Mouse (Mus musculus): ENCODE measurements around the gene Msln. TPM values are rescaled to one million over a fixed set of nuclear protein-coding genes. Genes with fewer than 3 reads are reported as not detected.

Gene Msln
- polyA plus RNA-seq, 1 experiment from 2014 or later = 0.27 TPM

DNA sequence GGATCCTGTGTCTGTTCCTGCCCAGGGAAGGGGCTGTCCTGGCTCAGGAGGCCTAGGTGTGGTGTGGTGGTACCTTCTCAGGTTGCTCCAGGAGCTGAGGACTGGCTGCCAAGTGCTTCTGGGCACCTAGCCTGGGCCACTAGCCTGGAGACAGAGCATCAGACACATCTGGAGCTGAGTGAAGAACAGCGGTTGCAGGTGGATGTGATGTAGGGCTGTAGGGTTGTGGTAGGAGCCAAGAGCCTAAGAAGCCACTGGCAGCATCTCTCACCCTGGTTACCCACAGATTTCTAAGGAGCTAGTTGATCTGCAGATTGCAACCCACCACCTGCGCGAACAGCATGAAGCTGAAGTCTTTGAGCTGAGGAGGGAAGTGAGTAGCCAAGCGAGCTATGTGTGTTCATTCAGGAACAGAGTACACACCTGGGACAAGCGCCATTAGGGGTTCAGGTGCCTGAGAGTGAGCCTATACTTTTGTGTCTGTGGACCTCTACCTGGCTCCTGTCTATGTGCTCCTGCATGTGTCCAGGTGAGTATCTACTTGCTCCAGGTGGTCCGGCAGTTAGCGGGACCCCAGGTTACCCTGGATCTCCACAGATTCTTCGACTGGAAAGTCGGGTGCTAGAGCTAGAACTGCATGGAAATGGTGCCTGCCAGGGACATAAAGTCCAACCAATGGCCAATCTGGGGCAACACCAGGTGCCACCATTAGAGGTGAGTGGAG is 32.8 kb upstream of the Msln start:
- peaks cover 34% of the 10 kb centered on the region for H3K4me1 ChIP-seq
- H3K4me2 ChIP-seq (replicated peaks) = no peak overlapping the region
- no peak overlapping the region for H3K4me3 ChIP-seq
- WGBS = 90% methylated on average over 9 of the region's 9 CpGs
- H3K9ac ChIP-seq = no peak overlapping the region
- no peak for ATAC-seq (ENCODE audit: low FRiP score, low read depth)
- peaks cover 44% of the 10 kb centered on the region for H3K36me3 ChIP-seq
- H3K9me3 ChIP-seq = no peaks in the 10 kb centered on the region
- no peaks in the 10 kb centered on the region for H3K27me3 ChIP-seq (replicated peaks)
- no peak overlapping the region for H3K27ac ChIP-seq

DNA sequence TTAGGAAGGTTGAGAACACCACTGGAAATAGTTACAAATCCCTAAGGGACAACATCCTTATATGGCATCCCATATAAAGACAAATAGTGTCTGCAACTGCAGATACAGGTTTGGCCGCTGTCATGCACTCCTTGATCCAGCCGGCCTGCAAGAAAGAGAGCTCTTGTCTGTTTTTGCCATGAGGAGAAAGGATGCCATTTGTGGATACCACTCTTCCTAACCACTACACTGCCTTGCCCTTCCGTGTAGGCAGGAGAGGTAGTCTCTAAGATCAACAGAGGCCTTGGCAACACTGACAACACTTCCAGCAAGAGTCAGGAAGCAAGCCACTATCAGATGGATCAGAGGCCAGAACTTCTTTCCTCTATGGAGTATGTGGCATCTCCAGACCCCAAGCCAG is 32.1 kb upstream of the Msln start, which contains the start of gene Ccdc78:
Gene Ccdc78 (plus strand): TSS at position 301 of the 400 bp plus-strand sequence.
- Histone ChIP-seq H3K9ac (peak within 1 kb of the TSS; percentile 54), H3K9me3 (no peaks in the 10 kb centered on the region), H3K4me2 (replicated peaks) (peak within 1 kb of the TSS; percentile 78), H3K27ac (peak within 1 kb of the TSS; percentile 74; the same call in 1 of the 2 replicates), H3K36me3 (peaks cover 51% of the 10 kb centered on the region), H3K4me3 (peak within 1 kb of the TSS; percentile 58), H3K27me3 (replicated peaks) (no peaks in the 10 kb centered on the region), H3K4me1 (peaks cover 30% of the 10 kb centered on the region)
- WGBS = 88% methylated on average over 3 of the region's 3 CpGs
- no peak for ATAC-seq (ENCODE audit: low FRiP score, low read depth)

DNA sequence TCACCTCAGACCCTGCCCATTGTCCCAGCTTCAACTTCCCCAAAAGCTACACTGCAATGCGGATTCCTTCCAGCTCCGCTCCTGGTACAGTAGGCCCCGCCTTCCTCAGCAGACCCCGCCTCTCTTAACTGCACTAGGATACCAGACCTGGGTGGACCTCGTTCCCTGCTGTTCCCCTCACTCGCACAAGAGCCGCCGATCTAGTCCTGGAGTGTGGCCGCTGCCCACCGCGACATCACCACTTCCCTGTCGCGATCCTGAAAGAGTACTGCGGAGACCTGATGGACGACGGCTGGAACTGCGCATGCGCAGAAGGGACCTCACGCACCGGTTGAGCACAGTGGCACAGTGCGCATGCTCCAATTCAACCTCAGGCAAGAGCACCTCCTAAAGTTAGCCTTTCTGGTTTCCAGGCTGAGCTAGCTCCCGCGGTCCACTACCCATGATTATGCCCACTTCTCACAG is 31.1 kb upstream of the Msln start, which contains the start of gene Haghl:
Gene Haghl (minus strand): TSS at position 393 of the 465 bp plus-strand sequence.
- Histone ChIP-seq H3K4me3 (peak within 1 kb of the TSS; percentile 58), H3K27ac (peak within 1 kb of the TSS; percentile 74), H3K9me3 (no peaks in the 10 kb centered on the region), H3K4me2 (replicated peaks) (peak within 1 kb of the TSS; percentile 78), H3K36me3 (peaks cover 61% of the 10 kb centered on the region), H3K9ac (peak within 1 kb of the TSS; percentile 54), H3K4me1 (peaks cover 20% of the 10 kb centered on the region), H3K27me3 (replicated peaks) (no peaks in the 10 kb centered on the region)
- ATAC-seq (ENCODE audit: low FRiP score, low read depth) = peak; percentile 77
- under 1% methylated on average over 23 of the region's 23 CpGs for WGBS

DNA sequence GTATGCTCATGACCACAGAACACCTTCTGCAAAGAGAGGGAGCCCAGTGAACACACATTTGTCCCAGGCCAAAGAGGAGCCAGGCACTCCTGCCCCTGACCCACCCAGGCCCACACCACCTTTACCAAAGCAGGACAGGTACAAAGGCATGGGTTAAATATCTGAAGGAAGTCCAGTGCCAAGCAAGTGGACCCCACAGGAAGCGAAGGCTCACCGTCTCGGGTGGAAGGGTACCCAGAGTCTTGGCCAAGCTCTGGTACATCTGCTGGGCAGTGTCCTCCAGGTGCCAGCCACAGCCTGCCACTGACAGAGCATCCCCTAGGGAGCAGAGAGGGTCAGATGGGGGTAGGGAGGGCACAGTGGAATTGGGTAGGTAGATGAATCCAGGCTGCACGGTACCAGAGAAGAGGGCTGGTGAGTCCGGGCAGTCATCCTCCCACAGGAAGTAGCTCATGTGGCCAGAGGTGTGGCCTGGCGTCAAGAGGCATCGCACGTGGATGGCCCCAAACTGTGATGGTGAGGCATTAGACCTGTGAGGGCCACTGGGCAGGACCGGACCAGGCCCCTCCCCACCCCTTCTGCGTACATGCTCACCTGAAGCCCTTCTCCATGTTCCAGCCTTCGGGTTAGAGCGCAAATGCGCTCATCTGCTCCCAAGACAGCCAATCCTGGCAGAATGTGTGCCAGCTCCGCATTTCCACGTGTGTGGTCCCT is 29.8 kb upstream of the Msln start:
- peaks cover 20% of the 10 kb centered on the region for H3K4me1 ChIP-seq
- WGBS = 85% methylated on average over 15 of the region's 15 CpGs
- H3K4me2 ChIP-seq (replicated peaks) = peak overlapping the region; percentile 78
- H3K27ac ChIP-seq = no peak overlapping the region
- H3K9ac ChIP-seq = peak overlapping the region; percentile 54
- peak overlapping the region; percentile 58 for H3K4me3 ChIP-seq
- peaks cover 56% of the 10 kb centered on the region for H3K36me3 ChIP-seq
- no peaks in the 10 kb centered on the region for H3K9me3 ChIP-seq
- no peak for ATAC-seq (ENCODE audit: low FRiP score, low read depth)
- no peaks in the 10 kb centered on the region for H3K27me3 ChIP-seq (replicated peaks)

DNA sequence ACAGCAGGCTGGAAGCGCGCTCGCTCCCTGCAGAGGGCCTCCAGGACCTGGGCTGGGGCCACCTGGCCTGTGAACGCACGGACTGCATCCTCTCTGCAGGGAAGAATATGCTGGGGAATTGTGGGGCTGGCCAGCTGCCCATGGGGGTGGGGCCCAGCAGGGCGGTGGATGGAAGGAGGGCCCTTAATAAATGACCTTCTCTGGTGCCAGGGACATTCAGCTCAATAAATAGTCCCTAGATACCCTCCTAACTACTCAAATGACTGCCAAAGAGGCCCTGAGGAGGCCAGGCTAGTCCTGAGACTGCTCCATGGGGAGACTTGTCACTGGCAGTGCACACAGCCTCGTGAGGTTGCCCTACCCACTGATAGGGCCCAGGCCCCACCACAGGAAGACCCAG is 28.9 kb upstream of the Msln start:
- H3K36me3 ChIP-seq = peaks cover 49% of the 10 kb centered on the region
- H3K4me2 ChIP-seq (replicated peaks) = peak overlapping the region; percentile 78
- no peak for ATAC-seq (ENCODE audit: low FRiP score, low read depth)
- no peaks in the 10 kb centered on the region for H3K9me3 ChIP-seq
- H3K9ac ChIP-seq = no peak overlapping the region
- no peak overlapping the region for H3K27ac ChIP-seq
- peaks cover 20% of the 10 kb centered on the region for H3K4me1 ChIP-seq
- WGBS = 82% methylated on average over 7 of the region's 7 CpGs
- H3K4me3 ChIP-seq = no peak overlapping the region
- no peaks in the 10 kb centered on the region for H3K27me3 ChIP-seq (replicated peaks)

DNA sequence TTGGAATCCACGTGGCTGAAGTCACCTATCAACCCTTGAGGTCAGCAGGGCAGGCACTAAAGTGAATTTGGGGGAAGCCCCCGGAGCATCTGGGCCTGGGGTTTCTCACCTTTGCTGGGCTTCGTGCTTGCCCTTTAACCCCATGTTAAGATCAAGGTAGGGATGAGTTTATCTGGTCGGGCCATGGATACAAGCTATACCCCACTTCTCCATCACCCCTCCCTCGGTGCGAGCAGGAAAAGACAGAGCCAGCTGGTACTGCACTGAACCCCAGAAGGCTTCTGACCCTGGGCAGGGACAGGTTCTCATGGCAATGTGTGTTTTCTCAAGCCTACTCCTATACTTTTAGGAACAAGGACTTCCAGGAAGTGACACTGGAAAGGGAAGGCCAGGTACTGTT is 27.2 kb upstream of the Msln start:
- Histone ChIP-seq H3K4me2 (replicated peaks) (no peak overlapping the region), H3K36me3 (peaks cover 41% of the 10 kb centered on the region), H3K9me3 (no peaks in the 10 kb centered on the region), H3K9ac (no peak overlapping the region), H3K27me3 (replicated peaks) (no peaks in the 10 kb centered on the region), H3K27ac (no peak overlapping the region), H3K4me1 (peaks cover 20% of the 10 kb centered on the region), H3K4me3 (no peak overlapping the region)
- ATAC-seq (ENCODE audit: low FRiP score, low read depth) = no peak
- 81% methylated on average over 6 of the region's 6 CpGs for WGBS

DNA sequence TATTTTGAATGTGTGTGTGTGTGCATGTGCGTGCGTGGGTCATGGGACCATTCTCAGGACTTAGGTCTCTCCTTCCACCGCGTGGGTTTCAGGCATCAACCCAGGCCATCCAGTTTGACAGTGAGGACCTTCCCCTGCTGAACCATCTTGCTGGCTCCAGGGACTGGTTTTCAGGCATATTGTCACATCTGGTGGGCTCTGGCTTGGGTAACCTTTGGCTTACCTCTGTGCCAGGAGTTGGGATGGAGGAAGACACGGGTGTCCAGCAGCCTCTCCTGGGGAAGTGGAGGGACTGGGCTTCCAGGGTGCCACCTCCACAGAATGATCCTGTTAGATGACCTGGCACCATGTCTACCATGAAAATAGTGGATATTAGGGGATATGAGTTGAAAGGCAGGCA is 23.8 kb upstream of the Msln start:
- no peak overlapping the region for H3K4me3 ChIP-seq
- peaks cover 30% of the 10 kb centered on the region for H3K36me3 ChIP-seq
- H3K4me2 ChIP-seq (replicated peaks) = no peak overlapping the region
- H3K4me1 ChIP-seq = peaks cover 14% of the 10 kb centered on the region
- no peak overlapping the region for H3K9ac ChIP-seq
- WGBS = 88% methylated on average over 5 of the region's 5 CpGs
- H3K9me3 ChIP-seq = no peaks in the 10 kb centered on the region
- H3K27ac ChIP-seq = no peak overlapping the region
- no peaks in the 10 kb centered on the region for H3K27me3 ChIP-seq (replicated peaks)
- no peak for ATAC-seq (ENCODE audit: low FRiP score, low read depth)

DNA sequence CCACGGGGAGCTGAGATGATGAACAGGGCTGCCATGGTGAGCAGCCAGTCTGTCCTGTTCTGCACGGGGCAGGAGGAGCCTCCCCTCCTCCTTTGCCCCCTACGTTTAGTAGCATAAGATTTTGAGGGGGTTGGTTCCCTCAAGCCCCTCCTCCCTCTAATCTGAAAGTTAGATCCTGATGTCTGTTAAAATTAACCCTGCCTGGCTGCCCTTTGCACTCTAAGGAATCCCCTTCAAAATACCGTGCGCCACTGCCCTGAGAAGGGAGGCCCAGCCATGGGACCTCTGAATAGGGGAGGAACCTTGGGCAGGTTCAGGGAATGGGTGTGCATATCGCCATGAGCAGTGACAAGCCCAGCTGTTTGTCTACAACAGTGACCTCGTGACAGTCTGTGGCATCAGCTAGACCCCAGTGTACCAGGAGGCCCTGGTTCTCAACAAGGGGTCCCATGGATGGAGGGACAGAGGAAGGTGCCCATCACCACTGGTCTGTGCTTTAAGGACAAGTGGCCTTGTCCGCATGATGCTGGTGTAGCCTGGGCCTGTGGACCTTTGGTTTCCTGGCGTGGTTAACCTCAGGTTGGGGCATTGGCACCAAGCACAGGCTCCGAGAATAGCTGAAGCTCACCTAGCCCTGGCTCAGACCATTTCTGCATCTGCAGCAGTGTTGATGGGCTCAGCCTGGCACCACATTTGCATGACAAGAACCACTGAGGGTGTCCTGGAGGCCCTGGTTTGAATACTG is 21.3 kb upstream of the Msln start:
- Histone ChIP-seq H3K4me2 (replicated peaks) (no peak overlapping the region), H3K9me3 (no peaks in the 10 kb centered on the region), H3K9ac (no peak overlapping the region), H3K27ac (no peak overlapping the region), H3K4me3 (no peak overlapping the region), H3K36me3 (peaks cover 5% of the 10 kb centered on the region), H3K4me1 (peaks cover 11% of the 10 kb centered on the region), H3K27me3 (replicated peaks) (no peaks in the 10 kb centered on the region)
- 86% methylated on average over 10 of the region's 10 CpGs for WGBS
- no peak for ATAC-seq (ENCODE audit: low FRiP score, low read depth)

DNA sequence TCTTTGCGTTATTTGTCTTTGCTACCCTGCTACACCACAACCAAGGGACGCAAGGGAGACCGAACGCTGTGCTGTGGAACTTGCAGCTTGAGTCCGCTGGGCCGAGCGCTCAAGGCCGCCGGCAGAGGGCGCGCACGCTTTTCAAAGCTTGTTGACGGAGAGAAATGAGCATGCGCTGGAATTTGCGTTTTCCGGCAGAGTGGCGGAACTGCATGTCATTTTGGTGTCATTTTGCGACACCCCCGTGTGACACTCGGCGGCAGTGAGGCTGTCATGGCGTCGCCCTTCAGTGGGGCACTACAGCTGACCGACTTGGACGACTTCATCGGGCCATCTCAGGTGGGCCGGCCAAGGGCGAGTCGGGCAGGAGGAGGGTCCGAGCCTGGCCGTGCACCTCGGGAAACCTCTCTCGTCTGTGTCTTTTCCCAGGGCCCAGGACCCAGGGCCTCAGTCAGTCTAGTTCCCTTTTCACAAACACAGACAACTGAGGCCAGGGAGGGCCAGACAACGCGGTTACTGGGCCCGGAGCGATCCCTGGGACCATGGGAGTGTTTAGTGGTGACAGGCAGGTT is 19.5 kb upstream of the Msln start, which contains the start of gene Narfl:
Gene Narfl (plus strand): TSS at position 228 of the 572 bp plus-strand sequence.
- Histone ChIP-seq H3K27me3 (replicated peaks) (no peaks in the 10 kb centered on the region), H3K36me3 (no peaks in the 10 kb centered on the region), H3K4me1 (peaks cover 11% of the 10 kb centered on the region), H3K27ac (no peak within 1 kb of the TSS), H3K4me3 (peak within 1 kb of the TSS; percentile 74), H3K9ac (peak within 1 kb of the TSS; percentile 84), H3K9me3 (no peaks in the 10 kb centered on the region), H3K4me2 (replicated peaks) (peak within 1 kb of the TSS; percentile 87)
- under 1% methylated on average over 37 of the region's 37 CpGs for WGBS
- ATAC-seq (ENCODE audit: low FRiP score, low read depth) = peak; percentile 70

DNA sequence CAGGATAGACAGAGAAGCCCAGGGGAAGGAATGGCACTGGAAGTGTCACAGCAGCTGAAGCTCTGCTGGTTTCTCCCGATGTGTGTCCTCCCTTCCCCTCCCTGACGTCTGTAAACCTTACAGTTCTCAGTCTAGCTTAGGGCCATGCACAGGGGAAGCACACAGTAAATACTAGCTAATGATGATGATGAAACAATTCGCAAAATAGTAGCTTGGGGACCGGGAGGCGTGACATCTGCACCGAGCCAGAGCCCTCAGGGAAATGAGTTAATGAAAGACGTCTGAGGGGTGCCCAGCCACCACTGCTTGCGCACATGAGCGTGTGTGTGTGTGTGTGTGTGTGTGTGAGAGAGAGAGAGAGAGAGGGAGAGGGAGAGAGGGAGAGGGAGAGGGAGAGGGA is 15.2 kb upstream of the Msln start:
- Histone ChIP-seq H3K9me3 (no peaks in the 10 kb centered on the region), H3K27me3 (replicated peaks) (no peaks in the 10 kb centered on the region; the same call in 1 of the 2 replicates), H3K9ac (no peak overlapping the region), H3K27ac (no peak overlapping the region), H3K4me1 (peaks cover 6% of the 10 kb centered on the region), H3K36me3 (no peaks in the 10 kb centered on the region), H3K4me2 (replicated peaks) (no peak overlapping the region), H3K4me3 (no peak overlapping the region)
- WGBS = 64% methylated on average over 9 of the region's 9 CpGs
- ATAC-seq (ENCODE audit: low FRiP score, low read depth) = no peak

DNA sequence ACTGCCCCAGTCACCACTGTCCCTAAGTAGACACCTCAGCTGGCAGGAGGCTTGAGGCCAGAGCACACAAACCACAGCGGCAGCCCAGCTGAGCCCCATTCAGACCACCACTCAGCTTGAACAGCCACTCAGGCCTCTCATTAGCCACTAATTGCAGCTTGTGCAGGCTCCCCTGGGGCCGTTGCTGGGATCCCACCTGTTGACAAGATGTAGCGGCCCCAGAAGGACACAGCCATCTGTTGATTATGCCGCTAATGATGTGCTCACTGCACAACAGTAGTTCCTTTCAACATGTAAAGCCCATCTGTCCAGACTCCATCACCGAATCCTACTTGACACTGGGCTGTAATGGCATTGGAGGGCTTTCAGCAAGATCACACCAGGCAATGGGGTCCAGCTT is 11.7 kb upstream of the Msln start:
- H3K4me3 ChIP-seq = no peak overlapping the region
- 37% methylated on average over 5 of the region's 5 CpGs for WGBS
- H3K9me3 ChIP-seq = no peaks in the 10 kb centered on the region
- no peak overlapping the region for H3K4me2 ChIP-seq (replicated peaks)
- no peaks in the 10 kb centered on the region for H3K4me1 ChIP-seq
- no peaks in the 10 kb centered on the region for H3K36me3 ChIP-seq
- no peaks in the 10 kb centered on the region; the same call in 1 of the 2 replicates for H3K27me3 ChIP-seq (replicated peaks)
- no peak overlapping the region for H3K27ac ChIP-seq
- H3K9ac ChIP-seq = no peak overlapping the region
- peak; percentile 48; the same call in 1 of the 2 replicates for ATAC-seq (ENCODE audit: low FRiP score, low read depth)
